Mouse (Mus musculus): ENCODE results near the gene Nfkbiz. TPM values are rescaled to one million over a fixed set of nuclear protein-coding genes. Genes with fewer than 3 reads are reported as not detected.

Gene Nfkbiz
- polyA plus RNA-seq, 1 experiment: 26.6 TPM

DNA sequence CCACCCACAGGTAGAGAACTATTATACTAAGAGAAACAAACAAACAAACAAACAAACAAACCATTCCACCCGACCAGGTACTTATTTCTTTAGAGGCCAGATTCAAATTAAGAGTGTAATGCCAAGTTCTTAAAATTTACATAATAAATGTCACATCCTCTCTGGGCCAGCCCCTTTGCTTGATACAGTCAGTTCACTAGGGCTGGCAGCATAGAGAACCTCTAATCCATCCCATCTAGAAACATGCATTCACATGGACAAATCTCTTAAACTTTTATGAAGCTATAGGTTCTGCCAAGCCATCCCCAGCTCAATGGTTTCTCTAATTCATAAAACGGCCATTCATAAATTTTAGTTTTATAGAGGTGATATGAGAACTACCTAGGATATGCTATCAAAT is 1.5 kb downstream of the Nfkbiz start:
- no peak for DNase-seq (ENCODE audit: low read depth, low spot score)
- WGBS: 65% methylated on average over 2 of the region's 2 CpGs

DNA sequence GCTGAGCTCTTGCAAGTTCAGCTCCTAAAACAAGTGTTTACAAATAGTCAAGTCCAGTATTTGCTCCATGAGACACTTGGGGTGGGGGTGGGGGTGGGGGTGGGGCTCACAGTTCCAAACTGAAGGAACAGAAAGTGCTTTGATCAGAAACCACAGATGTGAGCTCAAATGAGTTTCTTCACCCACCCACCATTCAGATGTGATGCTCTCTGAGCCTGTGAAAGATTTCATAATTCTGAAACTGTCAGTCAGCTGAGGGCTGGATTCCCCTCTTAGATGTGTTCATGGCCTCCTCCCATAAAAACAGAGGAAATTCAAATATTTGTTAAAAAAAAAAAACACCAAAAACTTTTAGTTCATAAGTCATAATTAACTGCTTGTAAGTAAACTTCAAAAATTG is 2.9 kb downstream of the Nfkbiz start:
- DNase-seq (ENCODE audit: low read depth, low spot score): no peak

DNA sequence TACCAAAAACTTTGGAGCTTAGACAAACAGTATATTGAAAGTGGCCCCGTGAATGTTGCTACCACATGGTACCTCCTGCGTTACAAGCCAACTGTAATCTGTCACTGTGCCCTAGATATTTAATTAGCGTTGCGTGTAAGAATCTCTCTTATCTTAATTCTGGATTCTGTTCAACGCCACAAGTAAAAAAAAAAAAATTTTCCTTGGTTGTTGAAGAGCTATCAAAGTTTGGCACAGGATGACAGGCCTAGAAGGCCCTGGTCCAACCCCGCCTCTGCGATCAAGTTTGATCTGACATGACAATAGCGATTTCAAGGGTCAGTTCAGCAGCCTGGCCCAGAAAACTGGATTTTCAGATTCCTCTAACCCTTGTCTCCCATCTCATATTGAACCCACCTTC is 6.1 kb downstream of the Nfkbiz start:
- no peak for DNase-seq (ENCODE audit: low read depth, low spot score)

DNA sequence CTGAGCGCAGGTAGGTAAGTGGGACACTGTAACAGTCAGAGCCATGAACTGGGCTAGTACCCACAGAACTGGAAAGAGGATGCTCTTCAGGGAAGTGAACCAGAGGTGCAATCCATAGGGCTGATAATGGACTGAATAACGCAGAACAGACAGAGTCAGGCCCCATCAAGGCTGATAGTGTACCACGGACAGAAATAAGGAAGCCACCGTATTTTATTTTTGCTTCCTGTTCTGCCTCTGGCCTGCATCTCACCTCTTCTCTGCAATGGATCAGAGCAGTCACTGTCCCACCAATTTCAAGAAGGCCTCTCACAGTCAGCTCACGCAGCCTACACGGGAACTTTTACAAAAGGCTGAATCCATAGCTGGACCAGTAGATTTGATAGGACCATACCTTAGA is 6.7 kb downstream of the Nfkbiz start:
- DNase-seq (ENCODE audit: low read depth, low spot score): no peak
- 64% methylated on average over 6 of the region's 6 CpGs for WGBS

More for the DNA sequence above, 6.1 kb downstream of the Nfkbiz start:
- 40% methylated on average over 8 of the region's 8 CpGs for WGBS

DNA sequence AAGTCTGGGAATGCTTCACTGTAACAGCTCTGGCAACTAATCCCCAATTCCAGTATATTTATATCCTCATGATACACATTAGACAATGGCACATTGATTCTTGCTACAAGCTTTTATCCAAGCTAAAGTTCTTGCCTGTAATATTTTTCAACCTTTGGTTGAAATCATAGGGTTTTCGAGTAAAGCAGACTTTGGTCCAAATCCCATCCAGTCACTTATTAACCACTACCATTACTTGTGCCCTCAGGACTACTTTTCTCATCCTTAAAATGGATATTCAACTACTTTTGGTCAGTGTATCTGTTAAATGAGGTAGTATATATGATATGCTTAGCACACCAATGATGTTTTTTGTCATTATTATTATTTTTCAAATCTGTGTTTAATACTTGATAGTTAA is 7.2 kb downstream of the Nfkbiz start:
- no peak for DNase-seq (ENCODE audit: low read depth, low spot score)
- 35% methylated on average over 1 of the region's 1 CpGs for WGBS

DNA sequence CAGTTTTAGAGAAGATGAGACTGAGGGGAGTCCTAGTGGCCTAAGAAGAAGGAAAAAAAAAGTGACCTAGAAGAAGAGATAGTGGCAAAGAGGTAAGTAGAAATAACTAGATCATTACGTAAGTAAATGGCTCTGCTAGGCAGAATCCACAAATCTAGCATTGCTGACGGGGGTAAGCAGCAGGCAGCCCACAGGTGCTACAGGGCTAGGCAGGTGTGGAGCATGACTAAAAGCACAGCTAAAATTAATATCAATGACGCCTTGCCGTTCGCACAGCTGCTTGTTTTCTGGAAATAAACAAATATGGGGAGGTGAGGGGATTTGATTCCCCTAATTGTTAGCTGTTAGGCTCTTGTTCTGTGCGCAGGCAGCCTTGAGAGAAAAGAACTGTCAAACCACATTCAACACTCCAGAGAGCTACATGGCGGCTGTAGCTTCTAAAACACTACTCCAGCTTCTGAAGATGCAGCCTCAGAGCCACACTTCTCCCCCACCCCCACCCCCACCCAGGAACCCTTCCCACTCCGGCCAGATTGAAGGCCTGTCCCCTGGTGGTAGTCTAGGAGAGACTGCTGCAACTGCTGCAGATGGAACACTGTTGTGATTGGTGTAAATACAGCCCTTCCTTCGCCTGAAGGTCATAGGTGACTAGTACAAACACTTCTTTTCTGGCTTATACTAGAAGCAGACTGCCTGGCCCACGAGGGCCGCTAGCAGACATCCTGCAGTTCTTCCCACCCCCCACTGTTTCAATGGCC is 15.1 kb downstream of the Nfkbiz start:
- no peak for DNase-seq (ENCODE audit: low read depth, low spot score)
- 38% methylated on average over 11 of the region's 11 CpGs for WGBS

DNA sequence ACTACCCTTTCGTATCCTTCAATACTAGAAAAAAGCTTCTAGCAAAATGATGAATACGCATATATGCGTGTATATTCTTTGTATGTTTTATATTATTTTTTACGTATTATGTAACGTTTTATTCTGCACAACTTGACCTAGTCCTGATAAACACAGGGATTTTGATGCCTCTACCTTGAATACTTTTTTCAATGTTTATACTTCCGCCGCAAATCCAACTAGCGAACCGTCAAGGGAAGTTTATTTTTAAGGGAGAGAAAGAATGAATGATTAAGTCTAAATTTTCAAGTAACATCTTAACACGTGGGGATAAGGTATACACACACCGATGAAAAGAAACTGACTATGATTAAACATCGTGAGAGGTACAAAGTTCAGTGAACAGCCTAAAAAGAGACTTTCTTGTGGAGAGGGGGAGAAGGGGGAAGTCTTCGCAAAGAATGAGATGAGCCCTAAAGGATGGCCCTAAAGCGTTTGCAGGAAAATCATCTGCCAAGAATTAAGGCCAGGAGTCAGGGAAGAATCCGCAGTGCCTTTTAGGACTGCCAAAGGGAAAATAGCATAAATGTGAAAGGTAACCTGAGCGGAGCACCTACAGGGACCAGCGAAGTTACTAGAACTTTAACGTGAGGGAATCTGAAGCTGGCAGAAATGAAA is 15.8 kb downstream of the Nfkbiz start:
- whole genome bisulfite sequencing: 27% methylated on average over 18 of the region's 18 CpGs
- no peak for DNase-seq (ENCODE audit: low read depth, low spot score)

DNA sequence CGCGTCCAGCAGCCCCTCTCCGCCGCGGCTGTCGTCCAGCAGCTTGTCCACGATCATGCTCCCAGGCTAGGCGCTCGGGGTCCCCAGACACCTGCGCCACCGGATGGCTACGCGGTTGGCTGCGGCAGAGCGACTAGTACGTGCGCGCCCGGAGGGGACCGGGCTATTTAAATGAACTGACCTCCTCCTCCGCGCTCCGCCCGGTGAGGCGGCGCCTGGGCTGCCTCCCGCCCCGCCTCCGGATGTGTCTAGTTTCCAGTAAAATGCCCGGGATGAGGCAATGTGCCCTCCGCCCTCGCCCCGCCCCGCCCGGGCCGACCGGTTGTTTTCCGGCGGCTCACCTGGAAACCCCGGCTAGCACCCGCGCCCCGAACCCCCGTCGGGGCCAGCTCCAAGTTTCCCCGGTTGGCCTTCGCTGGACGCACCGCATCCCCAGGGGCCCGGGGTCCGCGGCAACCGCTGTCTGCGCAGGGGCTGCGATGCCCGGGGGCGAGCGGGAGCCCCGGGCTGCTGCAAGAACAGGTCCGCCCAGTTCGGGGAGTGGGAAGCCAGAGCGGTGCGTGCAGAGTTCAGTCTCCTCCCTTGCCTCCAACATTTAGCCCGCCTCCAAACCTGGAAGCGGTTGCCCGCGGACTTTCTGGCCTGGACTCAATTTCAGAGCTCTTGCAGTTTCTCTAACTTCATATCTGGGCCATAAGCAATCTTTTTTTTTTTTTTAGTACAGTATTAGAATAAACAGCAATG is 16.5 kb downstream of the Nfkbiz start:
- 1% methylated on average over 62 of the region's 67 CpGs for WGBS
- DNase-seq (ENCODE audit: low read depth, low spot score): no peak

DNA sequence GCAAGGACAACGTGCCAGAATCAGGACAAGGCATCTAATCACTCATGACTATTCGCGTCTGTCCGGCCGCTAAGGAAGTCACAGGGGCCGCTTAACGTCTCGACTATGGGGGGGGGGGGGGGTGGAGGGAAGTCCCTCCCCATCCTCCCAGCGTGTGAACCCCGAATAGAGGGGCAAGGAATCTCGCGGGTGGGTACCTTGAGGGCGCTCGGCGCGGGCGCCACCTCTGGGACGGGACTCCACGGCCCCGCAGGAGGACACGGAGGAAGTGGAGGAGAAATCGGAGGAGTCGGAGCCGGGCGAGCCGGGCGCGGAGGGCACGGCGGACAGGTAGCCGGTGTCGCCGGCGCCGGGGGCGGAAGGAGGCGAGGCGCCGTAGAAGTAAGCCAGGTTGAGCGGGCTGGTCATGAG is 17.1 kb downstream of the Nfkbiz start:
- under 1% methylated on average over 37 of the region's 40 CpGs for WGBS
- DNase-seq (ENCODE audit: low read depth, low spot score): no peak

DNA sequence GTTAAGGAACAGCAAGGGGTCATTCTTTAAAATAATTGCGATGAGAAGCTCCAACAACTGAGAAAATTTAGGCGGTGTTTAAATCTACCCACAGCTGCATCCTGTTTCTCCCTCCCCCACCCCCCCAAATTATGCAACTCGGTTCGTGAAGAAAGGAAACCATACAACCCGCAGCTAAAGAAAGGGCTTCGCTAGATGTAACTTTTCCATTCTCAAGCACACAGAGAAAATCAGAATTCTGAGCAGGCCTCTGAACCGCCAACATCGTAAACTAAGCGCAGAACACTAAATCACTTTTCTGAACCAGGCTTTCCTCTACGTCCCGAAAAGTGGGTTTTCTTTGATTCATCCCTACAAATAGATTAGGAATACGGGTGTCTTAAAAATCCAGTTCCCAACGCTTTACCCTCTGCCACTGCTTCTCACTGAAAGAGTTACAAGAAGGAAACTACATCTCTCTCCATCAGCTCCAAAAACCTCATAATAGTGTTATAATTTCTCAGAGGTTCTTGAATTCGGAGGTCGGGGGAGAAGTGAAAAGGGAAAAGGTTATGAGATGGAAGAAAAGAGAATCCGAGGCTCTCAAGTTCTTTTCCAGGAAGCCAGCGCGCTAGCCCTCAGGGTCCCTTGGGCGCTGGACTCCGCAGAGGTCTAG is 17.7 kb downstream of the Nfkbiz start:
- WGBS: 2% methylated on average over 20 of the region's 20 CpGs
- no peak for DNase-seq (ENCODE audit: low read depth, low spot score)

DNA sequence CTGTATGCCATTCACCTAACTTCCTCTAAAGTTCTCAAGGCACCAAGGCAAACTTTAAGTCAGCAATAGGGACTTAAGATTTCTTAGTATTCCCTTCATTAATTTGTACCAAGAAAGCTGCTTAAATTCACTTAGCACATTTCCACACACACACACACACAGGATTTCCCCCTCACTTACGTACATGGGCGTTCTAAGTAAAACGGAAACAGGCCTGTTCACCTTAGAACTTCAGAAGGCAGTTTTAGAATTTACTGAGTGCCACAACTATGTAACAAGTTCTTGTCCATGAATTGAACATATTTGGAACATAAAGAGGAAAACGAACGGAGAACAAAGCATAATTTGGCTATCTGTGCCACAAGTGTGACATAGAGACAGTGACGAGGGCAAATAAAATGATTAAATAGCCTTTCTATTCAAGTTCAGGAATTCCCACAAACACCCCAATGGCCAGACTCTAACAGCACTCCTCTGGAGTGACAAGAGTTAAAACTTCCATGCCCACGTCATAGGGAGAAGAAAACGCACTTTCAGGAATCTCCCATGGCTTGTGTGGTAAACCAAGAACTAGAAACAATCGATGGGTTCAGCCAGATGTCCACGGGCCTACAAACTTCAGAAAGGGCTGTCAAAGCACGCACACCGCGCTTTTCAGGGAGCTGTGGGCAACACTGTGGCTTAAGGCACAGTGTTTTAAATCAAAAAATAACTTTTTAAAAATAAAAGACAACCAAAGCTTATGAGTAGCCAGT is 18.4 kb downstream of the Nfkbiz start:
- WGBS: 8% methylated on average over 13 of the region's 13 CpGs

DNA sequence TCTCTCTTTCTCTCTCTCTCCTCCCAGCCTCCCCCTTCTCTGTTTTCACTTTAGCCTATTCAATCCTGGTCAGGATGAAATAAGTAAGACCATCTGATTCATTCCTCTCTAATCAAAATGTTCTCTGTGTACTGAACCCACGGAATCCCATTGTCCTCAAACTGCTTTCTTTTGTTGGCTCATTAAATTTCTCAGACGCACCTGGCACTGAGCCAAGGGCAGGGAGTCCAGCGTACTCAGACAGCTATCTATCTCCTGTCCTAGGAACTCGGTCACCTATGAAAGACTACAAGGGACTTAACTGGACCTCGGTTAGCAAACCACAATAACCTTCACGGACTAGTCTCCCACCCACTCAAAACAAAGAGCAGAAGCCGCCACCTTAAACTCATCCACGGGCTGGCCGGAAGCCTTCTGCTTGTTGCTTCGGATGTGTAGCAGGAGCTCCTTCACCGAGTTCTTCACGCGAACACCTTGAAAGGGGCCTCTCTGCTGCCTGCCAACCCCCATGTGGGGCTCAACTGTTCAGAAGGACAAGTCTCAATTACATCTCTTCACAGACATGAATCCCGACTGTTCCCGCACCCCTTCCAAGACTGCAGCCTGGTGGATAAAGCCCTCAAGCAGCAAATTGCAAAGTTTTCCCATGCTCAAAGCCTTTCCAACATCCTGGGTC is 19.4 kb downstream of the Nfkbiz start:
- no peak for DNase-seq (ENCODE audit: low read depth, low spot score)
- 14% methylated on average over 15 of the region's 15 CpGs for WGBS

More for the DNA sequence above, 18.4 kb downstream of the Nfkbiz start:
- no peak for DNase-seq (ENCODE audit: low read depth, low spot score)

DNA sequence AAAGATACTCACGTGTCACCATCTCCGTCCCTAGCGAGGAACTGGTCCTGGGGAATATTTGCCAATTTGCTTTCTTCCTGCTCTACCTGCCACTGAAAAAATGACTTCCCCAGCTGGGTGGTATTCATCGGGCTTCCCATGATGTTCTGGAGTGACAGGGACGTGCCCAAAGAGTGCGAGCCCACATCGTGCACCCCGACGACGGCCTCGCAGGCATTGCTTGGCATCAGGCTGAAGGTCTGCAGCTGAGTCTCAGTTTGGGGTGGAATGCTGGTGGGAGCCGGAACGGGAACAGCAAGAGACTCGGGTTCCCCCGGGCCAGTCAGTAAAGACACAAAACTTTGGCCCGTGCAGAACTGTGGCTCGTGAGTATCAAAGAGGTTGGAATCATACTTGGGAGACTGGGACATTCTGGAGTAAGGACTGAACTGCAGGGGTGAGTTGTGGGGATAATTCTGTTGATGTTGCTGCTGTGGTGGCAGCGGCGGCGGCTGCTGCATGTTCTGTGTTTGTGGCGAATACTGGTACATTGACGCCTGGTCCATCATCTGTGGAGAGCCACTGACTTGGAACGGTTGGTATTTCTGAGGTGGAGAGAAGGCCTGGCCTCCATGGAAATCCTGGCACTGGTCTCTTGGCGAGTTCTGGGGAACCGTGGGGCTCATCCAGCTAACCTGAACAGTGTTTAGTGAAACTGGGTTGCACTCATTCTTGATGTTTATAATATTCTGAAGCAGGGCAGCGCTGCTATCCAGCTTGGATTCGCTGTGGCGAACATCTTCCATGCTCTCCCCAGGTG is 20.8 kb downstream of the Nfkbiz start:
- WGBS: 82% methylated on average over 28 of the region's 28 CpGs
- no peak for DNase-seq (ENCODE audit: low read depth, low spot score)

DNA sequence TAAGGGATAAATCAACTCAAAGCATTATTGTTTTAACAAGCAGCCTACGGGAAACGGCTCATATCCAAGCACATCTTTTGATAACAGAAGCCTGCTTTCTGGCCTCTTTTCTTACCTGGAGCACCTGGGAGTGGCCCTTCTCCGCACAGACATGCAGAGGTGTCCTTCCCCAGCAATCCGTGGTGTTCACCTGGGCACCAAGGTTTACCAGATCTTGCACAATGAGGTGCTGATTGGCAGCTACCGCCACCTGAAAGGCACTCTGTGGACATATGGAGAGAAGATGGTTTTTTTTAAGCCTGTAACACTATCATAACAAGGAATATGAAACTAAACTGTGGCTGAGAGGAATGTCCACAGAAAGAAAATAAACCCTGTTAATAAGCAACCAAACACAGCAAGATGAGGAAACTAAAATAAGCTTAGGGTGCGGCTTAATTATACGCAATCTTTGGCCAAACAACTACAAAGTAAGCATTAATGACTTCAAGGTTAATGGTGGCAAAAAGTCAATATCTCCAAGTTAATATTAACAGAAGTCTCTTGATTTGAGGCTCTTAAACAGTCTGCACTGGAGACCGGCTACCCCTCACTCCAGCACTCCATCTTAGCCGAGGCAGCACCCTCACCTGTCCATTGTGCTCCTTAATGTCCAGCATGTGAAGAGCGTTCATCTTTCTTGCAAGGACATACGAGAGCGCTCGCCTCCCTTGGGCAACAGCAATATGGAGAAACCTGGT is 22.3 kb downstream of the Nfkbiz start:
- 32% methylated on average over 13 of the region's 13 CpGs for WGBS
- no peak for DNase-seq (ENCODE audit: low read depth, low spot score)

DNA sequence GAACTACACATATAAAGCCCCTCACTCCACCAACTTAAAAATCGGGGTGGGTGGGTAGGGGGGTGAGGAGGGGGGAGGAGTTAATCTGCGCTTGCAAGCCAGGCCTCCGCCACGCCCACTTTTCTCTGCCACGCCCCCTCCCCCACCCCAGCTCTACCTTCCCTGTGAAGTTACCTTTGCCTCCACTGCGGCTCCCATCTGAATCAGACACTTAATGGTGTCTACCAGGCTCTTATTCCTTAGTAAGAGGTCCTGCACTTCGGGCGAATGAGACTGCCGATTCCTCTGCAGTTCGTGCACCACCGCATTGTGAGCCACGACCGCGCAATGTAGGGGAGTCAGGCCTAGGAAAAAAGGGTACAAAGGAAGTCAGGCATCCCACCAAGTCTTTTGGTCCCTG is 23.2 kb downstream of the Nfkbiz start:
- no peak for DNase-seq (ENCODE audit: low read depth, low spot score)
- 66% methylated on average over 14 of the region's 14 CpGs for WGBS

DNA sequence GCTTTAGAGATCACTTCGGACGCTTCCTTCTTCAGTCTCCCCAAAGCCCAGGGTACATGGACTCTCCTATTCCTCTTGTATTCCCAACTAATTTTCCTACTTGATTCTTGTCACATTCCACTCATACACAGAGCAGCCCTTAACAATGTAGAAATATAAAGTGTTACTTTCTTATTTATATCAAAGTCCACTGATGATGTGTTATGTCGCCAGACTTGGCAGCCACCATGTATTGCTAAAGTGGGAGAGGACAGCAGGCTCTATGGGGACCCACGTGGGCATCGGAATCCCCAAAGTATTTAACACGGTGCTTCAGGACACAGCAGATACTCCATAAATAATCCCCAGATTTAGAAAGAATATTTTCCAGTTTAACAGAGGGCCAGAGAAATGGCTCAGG is 24.0 kb downstream of the Nfkbiz start:
- 89% methylated on average over 6 of the region's 6 CpGs for WGBS
- DNase-seq (ENCODE audit: low read depth, low spot score): no peak

DNA sequence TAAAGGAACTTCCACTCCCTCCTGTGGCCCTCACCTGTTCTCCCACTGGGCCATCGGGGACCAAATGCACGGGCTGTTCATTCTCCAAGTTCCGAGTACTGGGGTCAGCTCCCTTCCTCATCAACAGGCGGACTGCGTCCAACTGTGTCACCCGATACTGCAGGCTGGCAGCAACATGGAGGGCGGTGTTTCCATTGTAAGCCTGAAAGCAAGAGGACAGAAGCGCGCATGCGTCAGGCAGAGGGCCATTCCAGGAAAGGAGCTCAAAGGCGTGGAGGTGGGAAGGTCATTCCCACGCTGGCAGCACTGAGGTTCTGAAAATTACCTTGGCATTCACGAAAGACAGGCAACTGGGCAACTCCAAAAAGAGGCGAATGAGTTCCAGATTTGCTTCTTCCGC is 24.8 kb downstream of the Nfkbiz start:
- 92% methylated on average over 15 of the region's 15 CpGs for WGBS
- DNase-seq (ENCODE audit: low read depth, low spot score): no peak

DNA sequence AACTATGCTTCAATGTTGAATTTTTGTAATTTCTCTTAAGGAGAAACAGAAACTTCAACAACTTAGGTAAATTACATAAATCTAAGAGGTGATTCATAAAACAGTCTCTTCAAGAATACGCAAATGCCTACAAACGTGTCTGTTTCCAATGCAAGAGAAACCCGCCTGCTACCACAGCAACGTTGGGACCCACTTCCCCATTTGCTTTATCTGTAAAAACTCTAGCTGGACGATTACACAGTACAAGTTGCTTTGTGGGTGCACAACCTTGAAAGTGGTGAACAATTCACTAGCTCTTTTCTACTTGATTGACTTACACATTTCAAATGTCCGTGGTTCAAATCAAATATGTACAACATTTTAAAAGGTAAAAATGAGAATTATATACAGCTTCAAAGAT is 26.9 kb downstream of the Nfkbiz start:
- no peak for DNase-seq (ENCODE audit: low read depth, low spot score)
- 77% methylated on average over 6 of the region's 6 CpGs for WGBS
